Mouse (Mus musculus) cerebellum, adult 18-20 months (tissue): ENCODE measurements around the gene Bnc2.

Experiments
- DNase-seq, 2 experiments: peaks; one replicate each; pipeline ENCODE4 v3.0.0; 2021

Gene Bnc2

DNA sequence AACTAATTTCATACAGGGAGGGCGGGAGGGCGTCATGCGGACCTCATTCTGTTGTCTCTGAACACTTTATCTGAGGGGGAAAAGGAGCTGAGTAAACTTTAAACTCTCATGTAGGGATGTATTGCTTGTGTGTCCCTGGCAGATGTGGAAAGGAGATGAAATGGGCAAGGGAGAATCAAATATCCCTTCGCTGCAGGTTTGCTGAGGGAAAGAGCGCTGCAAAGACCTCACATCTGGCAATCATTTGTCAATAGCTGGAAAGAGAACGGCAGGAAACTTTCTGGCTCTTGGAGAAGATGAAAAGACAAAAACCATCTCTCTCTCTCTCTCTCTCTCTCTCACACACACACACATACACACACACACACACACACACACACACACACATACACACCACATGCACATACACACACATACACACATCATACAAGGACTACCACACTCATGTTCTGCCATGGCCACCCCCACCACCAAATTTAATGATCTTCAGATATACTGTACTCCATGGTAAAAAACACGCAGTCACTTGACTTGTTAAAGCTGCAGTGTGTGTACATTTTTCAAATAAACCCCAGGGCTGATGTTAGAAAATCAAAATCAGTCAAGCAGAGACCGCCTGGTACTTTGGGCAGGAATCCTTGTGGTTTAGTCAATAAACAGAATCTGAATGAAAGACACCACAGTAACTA, 172.3 kb downstream of the Bnc2 start:
- DNase-seq, result no peak

DNA sequence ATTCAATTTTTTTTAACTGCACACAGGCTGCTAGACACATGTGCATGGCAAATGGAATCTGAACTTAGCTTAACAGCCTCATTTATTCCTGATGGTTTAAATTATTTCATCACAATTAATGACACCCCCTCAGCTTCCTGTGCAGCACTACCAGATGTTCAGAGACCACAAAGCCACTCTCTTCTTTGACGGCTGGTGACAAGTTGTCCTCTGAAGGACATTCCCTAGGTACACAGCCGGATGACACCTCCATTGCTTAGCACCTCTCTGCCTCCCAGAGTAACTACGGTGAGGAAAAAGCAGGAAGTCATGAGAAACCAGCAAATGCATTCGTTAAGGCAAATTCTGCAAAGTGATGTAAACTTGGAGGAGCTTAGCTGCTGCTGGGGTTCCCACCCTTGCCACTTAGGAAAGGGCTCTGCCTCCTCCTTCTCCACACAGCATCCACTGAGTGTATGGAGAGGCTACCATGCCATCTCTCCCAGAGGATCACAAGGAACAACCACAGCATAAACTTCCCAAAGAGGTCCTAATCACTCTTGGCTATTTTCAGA, 174.2 kb downstream of the Bnc2 start:
- no peak for DNase-seq

DNA sequence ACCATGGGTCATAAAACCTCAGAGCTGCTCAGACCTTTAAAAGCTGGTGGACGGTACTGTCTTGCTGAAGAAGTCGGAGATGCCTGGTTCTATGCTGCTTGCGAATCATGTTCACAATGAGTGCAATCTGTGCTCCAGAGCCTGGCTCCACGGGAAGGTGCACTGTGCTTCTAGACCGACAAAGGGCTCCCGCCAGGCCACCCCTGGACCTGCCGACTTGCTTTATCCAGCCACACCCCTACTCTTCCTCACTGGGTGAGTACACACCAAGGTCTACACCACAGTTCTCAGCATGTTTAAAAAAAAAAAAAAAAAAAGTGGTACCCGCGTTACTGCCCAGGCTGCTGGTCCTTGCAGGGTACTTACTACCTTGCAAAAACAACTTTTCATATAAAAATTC, 174.8 kb downstream of the Bnc2 start:
- DNase-seq, result no peak

DNA sequence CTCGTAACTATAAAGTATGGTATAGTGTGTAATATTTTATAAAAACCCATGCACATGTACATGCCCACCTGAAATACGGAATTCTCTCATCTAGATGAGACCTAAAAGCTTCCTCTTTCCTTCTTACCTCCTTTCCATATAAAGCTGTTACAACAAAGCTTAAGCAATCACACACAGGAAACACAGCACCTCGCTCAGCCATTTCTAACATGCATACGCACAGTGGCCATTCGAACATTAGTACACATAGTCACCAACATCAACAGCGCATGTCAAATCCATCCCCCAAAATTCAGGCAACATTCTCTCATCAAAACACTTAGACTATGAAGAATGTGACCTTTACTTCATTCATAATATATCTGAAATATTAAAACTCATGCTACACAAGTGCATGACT, 176.6 kb downstream of the Bnc2 start:
- DNase-seq, result no peak

DNA sequence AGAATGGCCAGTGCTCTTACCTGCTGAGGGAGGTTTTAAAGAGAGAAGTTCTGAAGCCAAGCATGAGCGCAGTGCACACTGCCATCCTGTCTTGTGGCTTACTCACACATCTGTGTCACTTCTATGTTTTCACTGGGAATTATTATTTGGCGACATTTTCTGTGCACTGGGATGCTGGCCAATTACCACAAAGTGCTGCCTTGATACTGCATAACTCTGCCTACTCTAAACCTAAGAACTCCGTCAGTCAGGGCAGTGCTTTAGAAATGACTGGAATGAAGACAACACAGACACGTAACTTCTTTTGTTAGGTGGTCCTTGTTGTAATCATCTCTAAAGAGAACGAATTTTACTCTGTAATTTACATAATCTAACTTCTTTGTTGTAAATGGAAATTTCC, 186.8 kb downstream of the Bnc2 start:
- no peak for DNase-seq

DNA sequence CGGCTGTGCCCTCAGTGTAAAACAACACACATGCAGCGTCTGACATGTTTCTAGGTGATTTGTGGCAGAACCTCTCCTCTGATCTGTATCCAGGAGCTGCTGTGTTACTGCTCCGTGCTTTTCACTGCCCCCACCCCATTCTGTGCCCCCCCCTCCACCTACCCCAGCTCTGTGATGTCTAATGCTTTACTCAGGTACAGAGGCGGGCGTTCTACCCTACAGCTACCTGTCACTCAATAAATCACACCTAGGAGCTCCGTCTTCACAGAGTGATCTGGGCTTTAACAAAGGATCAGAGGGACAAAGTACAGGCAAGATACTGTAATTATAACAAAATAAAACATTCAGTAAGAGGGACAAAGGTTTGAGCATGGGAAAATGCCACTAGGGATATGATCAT, 192.4 kb downstream of the Bnc2 start:
- no peak for DNase-seq

DNA sequence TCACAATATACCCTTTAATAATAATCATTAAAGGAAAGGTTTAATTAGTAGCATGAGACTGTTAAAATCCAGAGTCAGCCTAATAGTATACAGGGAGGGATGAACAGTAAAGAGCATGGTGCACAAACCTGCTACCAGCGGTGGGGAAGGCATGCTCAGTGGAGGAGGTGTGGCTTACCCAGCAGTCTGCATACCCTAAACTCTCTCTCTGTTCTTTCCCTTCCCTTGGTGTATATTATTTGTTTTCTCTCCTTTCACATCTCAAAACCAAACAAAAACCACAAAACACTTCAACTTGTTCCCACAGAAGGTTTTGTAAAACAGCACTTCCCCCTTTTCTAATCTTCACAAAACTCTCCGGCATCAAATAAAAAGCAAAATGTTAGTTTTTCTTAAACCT, 202.4 kb downstream of the Bnc2 start:
- no peak for DNase-seq

DNA sequence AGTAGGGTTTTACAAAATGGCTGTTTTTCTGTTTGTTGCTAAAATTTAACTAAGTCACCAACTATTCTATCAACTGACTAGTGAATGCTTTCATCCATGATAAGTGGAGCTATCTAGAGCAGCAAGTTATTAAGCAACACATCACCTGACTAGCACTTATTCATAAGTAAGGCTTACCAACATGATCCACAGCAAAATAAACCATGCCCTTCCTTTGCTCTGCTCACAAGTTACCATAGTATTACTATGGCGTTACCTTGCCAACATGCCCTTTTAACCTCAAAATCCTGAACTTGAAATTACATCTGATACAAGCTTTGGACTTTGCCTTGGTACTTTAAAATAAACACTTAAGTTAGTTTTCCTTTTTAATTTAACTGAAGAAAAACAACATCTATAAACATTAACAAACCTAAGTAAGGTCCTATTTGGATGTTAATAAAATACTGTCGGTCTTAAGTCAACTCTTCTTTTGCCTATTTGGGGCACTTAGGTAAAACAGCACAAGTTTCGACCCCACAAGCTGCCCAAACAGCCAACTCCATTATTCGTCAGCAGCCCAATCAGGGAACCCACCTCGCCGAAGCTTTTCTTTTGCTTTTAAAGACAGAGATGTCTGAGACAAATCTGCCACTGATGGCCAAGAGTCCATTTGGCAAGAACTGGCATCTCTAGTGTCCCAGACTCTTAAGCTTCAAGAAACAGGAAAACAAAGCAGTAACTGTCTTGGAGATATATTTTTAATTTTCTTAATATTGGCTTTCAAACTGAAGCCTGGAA, 204.8 kb downstream of the Bnc2 start:
- no peak for DNase-seq

DNA sequence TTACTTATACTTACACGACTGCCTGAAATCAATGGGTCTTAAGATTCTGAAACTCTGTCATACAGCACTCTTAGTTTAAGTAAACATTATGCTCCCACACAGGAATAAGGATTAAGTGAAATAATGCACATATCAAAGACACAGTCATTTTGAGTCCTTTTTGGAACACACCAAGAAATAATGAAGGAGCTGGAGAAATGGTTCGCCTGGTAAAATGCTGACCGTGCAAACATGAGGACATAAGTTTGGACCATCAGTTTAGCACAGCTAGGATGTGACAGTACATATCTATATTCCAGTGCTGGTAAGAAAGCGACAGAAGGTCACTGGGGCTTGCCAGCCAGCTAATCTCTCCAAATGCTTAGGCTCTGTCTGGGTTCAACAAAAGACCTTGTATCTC, 205.7 kb downstream of the Bnc2 start:
- no peak for DNase-seq

DNA sequence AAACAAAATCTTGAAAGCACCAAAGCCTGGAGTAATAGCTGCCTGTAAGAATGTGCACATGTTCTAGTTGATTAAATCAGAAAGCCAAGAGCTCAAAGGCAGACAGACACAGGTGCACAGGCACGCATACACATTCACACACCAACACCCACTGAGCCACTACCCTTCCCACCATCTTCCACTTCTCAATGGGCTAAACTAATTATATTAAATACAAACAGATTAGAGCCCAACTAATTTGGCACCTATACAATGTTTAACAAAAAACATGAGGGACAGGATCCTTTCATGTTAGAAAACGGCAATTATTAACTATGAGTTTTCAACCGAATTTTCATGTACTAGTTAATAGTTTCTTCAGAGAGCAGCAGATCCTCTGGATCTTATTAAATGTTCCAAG, 207.4 kb downstream of the Bnc2 start:
- DNase-seq, result no peak

DNA sequence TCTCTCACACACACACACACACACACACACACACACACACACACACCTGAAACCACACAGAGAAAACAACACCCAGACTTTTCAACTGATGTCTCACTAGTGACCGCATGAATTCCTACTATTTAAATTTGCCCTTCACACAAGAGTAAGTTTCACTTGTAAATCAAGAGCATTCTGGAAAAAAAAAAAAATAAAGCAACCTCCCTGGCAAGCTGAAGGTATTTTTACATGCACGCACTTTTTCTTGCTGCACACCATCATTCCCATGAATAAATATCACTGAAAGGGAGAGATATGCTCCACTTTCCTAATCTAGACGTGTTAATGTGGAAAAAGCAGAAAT, 216.9 kb downstream of the Bnc2 start:
- DNase-seq, result no peak

DNA sequence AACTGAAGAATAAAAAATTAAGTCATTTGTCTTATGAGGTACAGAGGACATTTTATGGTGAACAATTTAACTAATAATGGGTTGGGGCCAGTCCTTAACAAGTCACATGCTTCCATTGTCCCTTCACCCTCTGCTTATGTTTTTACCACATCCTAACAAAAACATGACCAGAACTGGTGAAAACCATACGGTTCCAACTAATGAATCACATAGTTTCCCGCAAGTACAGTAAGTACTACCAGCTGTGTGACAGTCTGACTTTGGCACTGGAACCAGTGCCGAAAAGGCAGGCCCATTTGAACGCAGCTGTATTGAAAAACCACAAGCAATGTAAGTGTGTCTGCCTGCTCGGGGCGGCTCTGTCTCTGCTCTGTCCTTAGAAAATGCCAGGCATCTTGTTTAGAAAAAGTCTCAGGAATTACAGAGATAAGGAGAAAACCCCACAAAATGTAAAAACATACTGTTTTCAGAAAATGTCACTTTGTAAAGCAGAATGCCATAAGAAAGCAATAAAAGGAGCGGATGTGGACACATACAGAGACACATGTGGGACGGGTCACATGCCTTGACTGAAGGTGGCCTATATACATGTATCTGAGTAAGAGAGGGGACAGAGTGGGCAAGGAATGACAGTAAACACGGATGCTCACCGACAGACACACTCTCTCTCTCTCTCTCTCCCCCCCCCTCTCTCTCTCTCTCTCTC, 217.4 kb downstream of the Bnc2 start:
- no peak for DNase-seq

DNA sequence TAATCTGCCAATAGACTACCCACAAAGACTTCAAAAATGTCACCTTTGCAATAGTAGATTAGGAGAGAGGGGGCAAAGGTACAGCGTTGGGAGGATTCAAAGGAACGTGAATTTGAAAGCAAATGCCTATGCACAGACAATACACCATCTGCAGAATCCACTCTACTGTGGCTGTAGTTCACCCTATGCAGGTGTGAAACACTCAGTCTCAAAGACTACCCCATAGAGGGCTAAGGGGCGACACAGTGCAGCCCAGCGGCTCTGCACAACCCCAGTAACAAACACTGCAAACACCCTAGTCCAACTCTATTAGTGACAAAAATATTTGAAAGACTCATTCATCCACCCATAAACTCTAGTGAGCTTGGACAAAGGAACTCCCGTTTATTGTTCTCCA, 218.2 kb downstream of the Bnc2 start:
- no peak for DNase-seq

DNA sequence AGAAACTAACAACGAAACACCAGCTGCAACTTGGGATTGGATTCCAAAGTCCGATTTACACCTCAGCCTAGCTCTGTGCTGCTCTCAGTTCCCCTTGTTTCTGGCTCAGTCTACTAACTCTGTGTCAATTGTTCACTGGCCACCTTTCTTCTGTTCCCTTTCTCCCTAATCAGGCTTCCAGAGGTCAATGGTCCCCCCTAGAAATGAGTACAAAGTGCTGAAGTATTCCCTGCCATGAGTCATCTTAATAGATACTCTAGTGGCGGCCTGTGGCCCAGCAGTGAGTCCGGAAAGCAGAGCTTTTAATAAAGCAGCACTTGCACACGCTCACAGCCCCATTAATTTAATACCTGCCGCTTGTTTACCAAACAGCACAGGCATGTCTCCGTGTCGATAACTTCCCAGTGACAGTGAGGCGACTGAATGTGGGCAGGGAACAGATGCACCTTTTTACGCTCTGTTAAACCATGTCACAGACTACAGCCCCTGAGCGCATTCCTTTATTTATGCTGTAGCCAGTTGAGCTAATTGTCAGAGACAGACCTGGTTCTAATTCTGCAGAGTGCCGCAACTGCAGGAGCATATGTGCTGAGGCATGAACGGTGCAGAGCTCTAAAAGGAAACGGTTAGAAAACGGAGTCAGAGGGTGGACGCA, 218.8 kb downstream of the Bnc2 start:
- no peak for DNase-seq

DNA sequence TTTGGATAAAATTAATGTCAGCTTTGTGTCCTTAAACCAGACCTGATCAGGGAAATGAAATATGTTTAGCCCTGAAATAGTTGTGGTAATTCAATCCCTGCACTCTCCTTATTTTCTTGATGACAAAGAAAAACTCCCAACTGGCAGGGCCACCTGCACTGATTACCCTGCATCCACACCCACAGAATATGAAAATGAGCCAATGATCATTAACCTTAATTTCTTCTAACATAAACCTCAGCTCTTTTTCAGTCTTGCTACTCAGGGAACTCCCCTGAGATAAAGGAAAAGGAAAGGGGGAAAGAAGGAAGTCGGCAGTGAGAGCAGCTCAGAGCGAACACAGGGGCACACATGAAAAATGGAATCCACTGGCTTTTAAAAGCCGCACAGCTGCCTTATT, 220.6 kb downstream of the Bnc2 start:
- no peak for DNase-seq

DNA sequence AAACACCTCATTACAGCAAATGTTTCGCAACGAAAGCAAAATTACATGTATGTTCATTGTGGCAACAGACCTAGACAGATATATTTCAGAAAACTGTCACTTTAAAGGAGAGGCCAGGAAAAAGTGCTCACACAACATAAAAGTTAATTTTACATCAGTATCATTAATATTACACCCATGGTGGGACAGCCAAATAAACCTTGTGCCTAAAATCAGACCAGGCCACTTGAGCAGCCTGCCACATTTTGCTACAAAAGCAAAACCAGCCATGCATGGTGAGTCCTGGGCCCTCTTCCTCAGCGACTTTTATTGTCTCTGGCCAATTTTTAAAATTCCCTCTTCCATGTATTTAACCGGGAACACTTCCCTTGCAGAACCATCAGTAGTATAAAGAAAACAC, 221.5 kb downstream of the Bnc2 start:
- DNase-seq, result no peak

DNA sequence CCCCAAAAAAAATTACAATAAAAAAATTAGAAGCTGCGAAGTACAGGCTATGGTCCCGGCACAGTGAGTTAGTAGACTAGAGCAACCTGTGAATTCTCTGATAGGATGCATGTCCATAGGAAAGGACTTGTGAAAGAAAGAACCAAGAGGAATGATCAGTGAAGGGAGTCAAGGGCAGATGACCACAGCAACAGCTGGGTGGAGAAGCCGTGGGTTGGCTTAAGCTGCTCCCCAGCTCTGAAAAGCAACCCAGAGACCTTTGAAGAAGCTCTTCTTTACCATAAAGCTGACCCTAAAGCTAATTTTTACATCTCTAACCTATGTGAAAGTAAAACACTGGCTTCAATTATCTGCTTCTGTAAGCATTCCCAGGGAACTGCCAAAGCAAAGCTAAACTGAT, 222.4 kb downstream of the Bnc2 start:
- no peak for DNase-seq

DNA sequence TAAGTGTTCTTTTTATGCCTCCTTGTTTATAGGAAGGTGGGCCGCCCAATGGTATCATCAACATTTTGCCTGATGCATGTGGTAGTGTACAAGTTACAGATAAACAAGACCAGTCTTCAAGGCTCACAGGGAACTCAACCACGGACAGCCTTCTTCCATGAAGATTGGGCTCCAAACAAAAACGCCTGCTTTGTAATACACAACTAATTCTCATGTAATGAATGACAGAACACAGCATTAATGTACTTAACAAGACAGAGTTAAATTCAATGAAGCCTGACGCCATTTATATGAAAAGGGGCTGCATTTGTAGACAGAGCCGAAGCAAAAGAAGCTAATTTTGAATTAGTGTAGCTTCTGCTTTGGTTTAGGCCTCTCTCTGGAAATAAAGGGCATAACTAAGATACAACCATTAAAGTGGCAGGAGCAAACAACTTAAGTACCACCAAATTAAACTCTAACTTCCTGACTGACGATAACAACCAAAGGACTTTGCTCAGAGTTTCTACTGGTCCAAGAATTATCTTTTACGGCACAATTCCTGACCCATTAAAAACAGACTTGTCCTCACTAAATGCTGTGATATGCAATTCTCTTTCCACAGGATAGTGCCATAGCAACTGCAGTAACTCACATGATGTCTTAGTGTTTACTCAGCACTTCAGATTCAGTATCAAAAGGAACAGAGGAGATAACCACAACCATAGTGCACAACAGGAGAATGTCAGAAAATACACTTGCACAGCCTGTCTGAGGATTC, 225.6 kb downstream of the Bnc2 start:
- DNase-seq, result no peak

DNA sequence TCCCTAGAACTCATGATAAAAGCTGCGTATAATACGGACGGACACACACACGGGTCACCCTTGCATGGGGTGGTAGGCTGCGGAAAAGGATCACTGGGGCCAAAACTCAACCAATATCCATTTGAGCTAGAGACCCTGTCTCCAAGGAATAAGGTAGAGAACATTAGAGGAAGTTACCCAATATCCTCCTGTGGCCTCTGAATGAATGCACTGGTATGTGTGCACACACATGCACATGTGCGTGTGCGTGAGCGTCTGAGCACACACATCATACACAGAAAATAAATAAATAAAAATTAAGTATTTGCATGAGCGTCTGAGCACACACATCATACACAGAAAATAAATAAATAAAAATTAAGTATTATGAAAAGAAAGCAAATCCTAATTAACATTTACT, 241.8 kb downstream of the Bnc2 start:
- DNase-seq, result no peak

DNA sequence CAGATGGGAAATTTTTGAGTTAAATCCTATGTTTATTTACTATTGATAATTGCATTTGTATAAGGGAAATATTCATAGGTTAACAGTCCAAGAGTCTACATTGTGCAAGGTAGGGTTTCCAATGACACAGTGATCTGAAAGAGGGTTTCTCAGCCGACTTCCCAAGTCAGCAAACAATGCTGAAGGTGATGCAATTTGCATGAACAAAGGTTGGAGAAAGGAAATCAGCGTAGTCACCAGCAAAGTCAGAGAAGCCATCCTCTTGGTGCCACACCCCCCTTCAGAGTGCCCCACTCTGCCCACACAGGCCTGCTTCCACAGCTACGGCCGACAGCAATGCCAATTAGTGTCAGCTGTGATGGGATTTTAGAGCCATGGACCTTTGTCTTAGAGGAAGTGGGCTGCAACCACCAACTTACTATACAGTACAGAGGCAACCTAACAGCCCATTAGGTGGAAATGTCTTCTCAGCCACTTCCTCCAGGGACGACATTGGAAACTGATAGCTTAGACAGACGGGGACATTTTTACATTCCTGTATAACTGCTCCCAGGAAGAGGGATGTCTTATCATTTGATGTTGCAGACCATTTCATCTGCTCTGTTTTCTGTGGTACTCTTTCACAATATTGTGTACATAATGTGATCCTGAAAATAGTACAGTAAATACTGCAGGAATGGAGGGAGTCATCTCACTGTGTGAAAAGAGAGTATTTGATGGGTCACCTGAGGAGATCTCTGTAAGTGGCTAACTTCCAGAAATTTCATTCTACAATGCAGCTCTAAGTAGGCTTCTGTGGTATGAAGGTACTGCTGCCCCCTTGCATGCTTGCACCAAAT, 243.2 kb downstream of the Bnc2 start:
- no peak for DNase-seq

DNA sequence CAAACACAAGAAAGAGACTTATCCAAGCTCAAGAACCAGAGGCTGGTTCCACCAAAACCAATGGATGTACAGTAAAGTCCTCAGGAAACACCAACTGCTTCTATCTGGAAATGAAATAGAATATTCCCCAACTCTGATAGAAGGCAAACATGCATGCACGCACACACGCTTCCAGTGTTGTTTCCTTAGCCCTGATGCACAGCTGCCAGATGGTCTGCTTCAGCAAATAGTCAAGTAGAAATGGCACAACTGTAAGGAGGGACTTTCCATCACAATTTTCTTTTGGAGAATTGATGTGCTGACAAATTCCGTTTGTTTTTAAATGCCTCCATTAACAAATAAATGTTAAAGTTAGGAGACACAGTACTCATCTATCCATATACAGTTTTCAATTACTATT, 247.1 kb downstream of the Bnc2 start:
- DNase-seq, result no peak

DNA sequence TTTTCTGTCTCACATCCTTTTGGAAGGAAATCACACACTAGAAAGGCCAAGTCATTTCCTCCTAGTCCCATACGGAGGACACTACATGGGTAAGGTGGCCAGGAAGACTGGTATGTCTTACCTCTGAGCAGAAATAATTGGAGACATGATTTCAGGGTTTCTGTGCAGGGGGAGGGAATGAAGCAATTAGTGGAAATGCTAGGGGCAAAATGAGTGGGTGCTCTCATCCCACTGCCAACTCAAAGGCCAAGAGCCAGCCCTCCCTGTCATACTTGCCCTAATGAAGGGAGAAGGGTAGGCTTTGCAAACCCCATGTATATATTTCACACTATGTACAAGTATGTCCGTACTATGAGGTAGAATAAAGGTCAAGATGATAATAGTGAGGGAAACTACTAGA, 263.6 kb downstream of the Bnc2 start:
- DNase-seq, result no peak
